In the genomic region with DNA sequence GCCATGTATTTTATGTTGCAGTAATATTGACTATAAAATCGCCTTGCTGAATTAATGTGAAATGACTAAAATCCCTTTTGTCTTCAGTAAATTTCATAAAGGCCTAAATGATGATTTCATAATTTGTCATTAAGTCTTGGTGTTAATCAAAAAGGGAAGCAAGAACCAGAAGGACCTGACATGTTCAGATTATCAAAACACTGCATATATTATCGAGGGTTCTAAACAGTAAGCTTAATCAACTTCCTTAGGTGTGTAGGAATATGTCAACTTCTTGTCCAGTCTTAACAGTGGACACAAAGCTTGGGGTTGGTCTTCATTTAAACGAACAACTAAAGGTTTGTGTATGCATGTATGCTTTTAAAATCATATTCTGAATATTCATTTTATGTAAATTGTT, we compare ENCODE assay signal across 36 mouse cellular contexts. TPM values are rescaled to one million over a fixed set of nuclear protein-coding genes. Genes with fewer than 3 reads are reported as not detected.
"Had no signal": no experiment of that assay in that cellular context is flagged by ENCODE, and none has a peak within 500 bp of the region (broad histone marks: within the 10 kb centered on the region; RNA-seq: fewer than 3 reads in every experiment).

No protein-coding gene starts in this region.

- H3K27me3 ChIP-seq: limb, embryonic 12.5 days; limb, embryonic 13.5 days; limb, embryonic 15.5 days; liver, embryonic 12.5 days; liver, embryonic 13.5 days; liver, embryonic 15.5 days; lung, embryonic 15.5 days; megakaryocyte, embryonic 14.5 days; midbrain, embryonic 12.5 days; midbrain, embryonic 13.5 days; midbrain, embryonic 15.5 days had no signal

- H3K4me3 ChIP-seq: left cerebral cortex, adult 2 months; limb, embryonic 10.5 days; limb, embryonic 12.5 days; limb, embryonic 13.5 days; limb, embryonic 15.5 days; liver, embryonic 12.5 days; liver, embryonic 13.5 days; liver, embryonic 15.5 days; lung, embryonic 15.5 days; megakaryocyte, embryonic 14.5 days; midbrain, embryonic 10.5 days; midbrain, embryonic 12.5 days; midbrain, embryonic 13.5 days; midbrain, embryonic 15.5 days; myocyte had no signal

- DNase-seq: left cerebral cortex, postnatal 4 days; liver; liver, embryonic 13.5 days; lung, adult 18-20 months; lung, adult 2 months; lung, embryonic 14.5 days; lung, postnatal 10 days; lung, postnatal 14 days; lung, postnatal 36 days; lung, postnatal 4 days; midbrain, embryonic 14.5 days had no signal

- ATAC-seq: liver, embryonic 12.5 days; lung, postnatal 0 days; midbrain, embryonic 13.5 days; midbrain, embryonic 15.5 days; midbrain, embryonic 16.5 days had no signal

- H3K9ac ChIP-seq: limb, embryonic 12.5 days; limb, embryonic 13.5 days; limb, embryonic 15.5 days; liver, embryonic 12.5 days; liver, embryonic 13.5 days; liver, embryonic 14.5 days; liver, embryonic 15.5 days; lung, embryonic 14.5 days; lung, embryonic 15.5 days; midbrain, embryonic 12.5 days; midbrain, embryonic 13.5 days; midbrain, embryonic 15.5 days had no signal

- H3K4me1 ChIP-seq: limb, embryonic 10.5 days; limb, embryonic 12.5 days; limb, embryonic 13.5 days; limb, embryonic 15.5 days; liver, embryonic 12.5 days; liver, embryonic 13.5 days; liver, embryonic 15.5 days; lung, embryonic 15.5 days; megakaryocyte, embryonic 14.5 days; midbrain, embryonic 10.5 days; midbrain, embryonic 12.5 days; midbrain, embryonic 13.5 days; midbrain, embryonic 15.5 days had no signal

- H3K4me2 ChIP-seq: limb, embryonic 12.5 days; limb, embryonic 13.5 days; limb, embryonic 15.5 days; liver, embryonic 11.5 days; liver, embryonic 12.5 days; liver, embryonic 13.5 days; liver, embryonic 15.5 days; lung, embryonic 14.5 days; lung, embryonic 15.5 days; midbrain, embryonic 12.5 days; midbrain, embryonic 13.5 days; midbrain, embryonic 15.5 days had no signal

- H3K36me3 ChIP-seq: lung, embryonic 15.5 days; midbrain, embryonic 15.5 days had no signal

- H3K9me3 ChIP-seq: limb, embryonic 10.5 days; limb, embryonic 12.5 days; limb, embryonic 13.5 days; limb, embryonic 15.5 days; liver, embryonic 12.5 days; liver, embryonic 13.5 days; liver, embryonic 15.5 days; lung, embryonic 15.5 days; midbrain, embryonic 10.5 days; midbrain, embryonic 12.5 days; midbrain, embryonic 13.5 days; midbrain, embryonic 15.5 days had no signal

- H3K27ac ChIP-seq: left cerebral cortex, adult 2 months; limb, embryonic 10.5 days; limb, embryonic 12.5 days; limb, embryonic 13.5 days; limb, embryonic 15.5 days; liver, embryonic 12.5 days; liver, embryonic 13.5 days; liver, embryonic 14.5 days; liver, embryonic 15.5 days; lung, embryonic 15.5 days; macrophage; midbrain, embryonic 10.5 days; midbrain, embryonic 12.5 days; midbrain, embryonic 13.5 days; midbrain, embryonic 15.5 days had no signal

RNA-seq across cellular contexts. Expression of a gene that starts 59.9 kb away (rescaled TPM):
- total RNA-seq: megakaryocyte, adult 5-6 weeks; megakaryocyte-erythroid progenitor cell, adult 5-6 weeks; monocyte, adult 5-6 weeks had no signal
- polyA plus RNA-seq: liver, adult 2 months; liver, embryonic 11.5 days; liver, embryonic 12.5 days; liver, embryonic 13.5 days; liver, embryonic 15.5 days; liver, embryonic 16.5 days; lung, embryonic 15.5 days; lung, embryonic 16.5 days; macrophage had no signal
